Mouse (Mus musculus): ENCODE results near the gene Reep6. TPM values are rescaled to one million over a fixed set of nuclear protein-coding genes. Genes with fewer than 3 reads are reported as not detected.
A peak's percentile ranks its signal among the peaks of the same experiment; 100 is the strongest.

Reep6 gene
- total RNA-seq, 1 experiment from 2014 or later, result not detected

- ATAC-seq (ENCODE audit: extremely low read depth, insufficient number of reproducible peaks, low FRiP score, poor library complexity, severe bottlenecking), result no peak
These were observed 29.9 kb upstream of the Reep6 start for GRCm38 (mm10) chr10:80299824-80300223.

GRCm38 (mm10) chr10:80300672-80301181 lies 29.0 kb upstream of the Reep6 start:
- no peak for ATAC-seq (ENCODE audit: extremely low read depth, insufficient number of reproducible peaks, low FRiP score, poor library complexity, severe bottlenecking)

- ATAC-seq (ENCODE audit: extremely low read depth, insufficient number of reproducible peaks, low FRiP score, poor library complexity, severe bottlenecking), result no peak
These were observed 28.3 kb upstream of the Reep6 start for GRCm38 (mm10) chr10:80301256-80302081.

- no peak for ATAC-seq (ENCODE audit: extremely low read depth, insufficient number of reproducible peaks, low FRiP score, poor library complexity, severe bottlenecking)
These were observed 27.7 kb upstream of the Reep6 start for GRCm38 (mm10) chr10:80302082-80302355.

- no peak for ATAC-seq (ENCODE audit: extremely low read depth, insufficient number of reproducible peaks, low FRiP score, poor library complexity, severe bottlenecking)
These were observed 27.3 kb upstream of the Reep6 start for GRCm38 (mm10) chr10:80302471-80302881.

GRCm38 (mm10) chr10:80304458-80304857 lies 25.3 kb upstream of the Reep6 start:
- no peak for ATAC-seq (ENCODE audit: extremely low read depth, insufficient number of reproducible peaks, low FRiP score, poor library complexity, severe bottlenecking)

- peak; percentile 53 for ATAC-seq (ENCODE audit: extremely low read depth, insufficient number of reproducible peaks, low FRiP score, poor library complexity, severe bottlenecking)
These were observed 24.9 kb upstream of the Reep6 start for GRCm38 (mm10) chr10:80304862-80305261.

GRCm38 (mm10) chr10:80311560-80311959 lies 18.2 kb upstream of the Reep6 start:
- no peak for ATAC-seq (ENCODE audit: extremely low read depth, insufficient number of reproducible peaks, low FRiP score, poor library complexity, severe bottlenecking)

- ATAC-seq (ENCODE audit: extremely low read depth, insufficient number of reproducible peaks, low FRiP score, poor library complexity, severe bottlenecking), result no peak
These were observed 16.9 kb upstream of the Reep6 start for GRCm38 (mm10) chr10:80312586-80313504.

GRCm38 (mm10) chr10:80313627-80314201 lies 16.0 kb upstream of the Reep6 start:
- peak; percentile 60 for ATAC-seq (ENCODE audit: extremely low read depth, insufficient number of reproducible peaks, low FRiP score, poor library complexity, severe bottlenecking)

GRCm38 (mm10) chr10:80314494-80315001 lies 15.2 kb upstream of the Reep6 start:
- no peak for ATAC-seq (ENCODE audit: extremely low read depth, insufficient number of reproducible peaks, low FRiP score, poor library complexity, severe bottlenecking)

- no peak for ATAC-seq (ENCODE audit: extremely low read depth, insufficient number of reproducible peaks, low FRiP score, poor library complexity, severe bottlenecking)
These were observed 14.4 kb upstream of the Reep6 start for GRCm38 (mm10) chr10:80315315-80315714.

- no peak for ATAC-seq (ENCODE audit: extremely low read depth, insufficient number of reproducible peaks, low FRiP score, poor library complexity, severe bottlenecking)
These were observed 13.4 kb upstream of the Reep6 start for GRCm38 (mm10) chr10:80316359-80316781.

GRCm38 (mm10) chr10:80317011-80317410 lies 12.7 kb upstream of the Reep6 start:
- no peak for ATAC-seq (ENCODE audit: extremely low read depth, insufficient number of reproducible peaks, low FRiP score, poor library complexity, severe bottlenecking)

- ATAC-seq (ENCODE audit: extremely low read depth, insufficient number of reproducible peaks, low FRiP score, poor library complexity, severe bottlenecking), result peak; percentile 79
These were observed 9.4 kb upstream of the Reep6 start, which contains the start of gene 2310011J03Rik for GRCm38 (mm10) chr10:80320340-80320760. Gene 2310011J03Rik, minus strand, starts transcription at chr10:80320537.

- no peak for ATAC-seq (ENCODE audit: extremely low read depth, insufficient number of reproducible peaks, low FRiP score, poor library complexity, severe bottlenecking)
These were observed 8.6 kb upstream of the Reep6 start for GRCm38 (mm10) chr10:80321014-80321669.

GRCm38 (mm10) chr10:80321670-80322581 lies 7.8 kb upstream of the Reep6 start:
- ATAC-seq (ENCODE audit: extremely low read depth, insufficient number of reproducible peaks, low FRiP score, poor library complexity, severe bottlenecking), result no peak

- no peak for ATAC-seq (ENCODE audit: extremely low read depth, insufficient number of reproducible peaks, low FRiP score, poor library complexity, severe bottlenecking)
These were observed 6.9 kb upstream of the Reep6 start for GRCm38 (mm10) chr10:80322811-80323211.

All from neutrophil, adult 5-6 weeks (primary cell).